Mouse (Mus musculus) cerebellum, postnatal 25 days (tissue): ENCODE measurements at regions not wholly inside any gene's neighbourhood (a gene's known extent, or its start where the extent isn't known, plus 50 kb on each side); places are given as distances from the start of the nearest gene placed in this dataset.

Experiments used
- DNase-seq, 2 experiments: peaks; one replicate each; pipeline ENCODE4 v3.0.0; 2021; ENCODE audit warnings: mixed read lengths in 2 of 2

- peak in 1 of 2 experiments; percentile 15 for DNase-seq
Observed at GRCm38 (mm10) chr15:103102068-103102840, 64.6 kb downstream of the Smug1 start.

GRCm38 (mm10) chr15:103100121-103100520 lies 66.8 kb downstream of the Smug1 start:
- no peak for DNase-seq

GRCm38 (mm10) chr15:103094457-103094856 lies 72.4 kb downstream of the Smug1 start:
- no peak for DNase-seq

- no peak for DNase-seq
Observed at GRCm38 (mm10) chr15:103093655-103094054, 73.2 kb downstream of the Smug1 start.

- no peak for DNase-seq
Observed at GRCm38 (mm10) chr15:103092496-103092895, 73.8 kb downstream of the Hoxc4 start.

GRCm38 (mm10) chr15:103090280-103091164 lies 71.8 kb downstream of the Hoxc4 start:
- DNase-seq, result no peak

- DNase-seq, result no peak
Observed at GRCm38 (mm10) chr15:103089852-103090251, 71.1 kb downstream of the Hoxc4 start.

- no peak for DNase-seq
Observed at GRCm38 (mm10) chr15:103089440-103089839, 70.7 kb downstream of the Hoxc4 start.

- no peak for DNase-seq
Observed at GRCm38 (mm10) chr15:103087204-103087603, 68.5 kb downstream of the Hoxc4 start.

GRCm38 (mm10) chr15:103086672-103087069 lies 67.9 kb downstream of the Hoxc4 start:
- no peak for DNase-seq
